Mouse (Mus musculus) B cell, adult (primary cell): Measurements from ENCODE around the gene Vmn2r50. TPM values are rescaled to one million over a fixed set of nuclear protein-coding genes. Genes with fewer than 3 reads are reported as not detected.

Source experiments
- total RNA-seq: library from RNA; stranded (reverse); gene quantifications from 4 replicates; pipeline ENCODE4 v1.2.4, GENCODE M21; 2023; ENCODE audit not compliant: inconsistent age

The Vmn2r50 gene
- not detected in 4 replicates for total RNA-seq

GRCm38 (mm10) chr7:10053196-10053595 is at the start of gene Vmn2r50:
Gene Vmn2r50, minus strand, starts transcription at chr7:10053296.

GRCm38 (mm10) chr7:9992157-9992556 is 60.9 kb downstream of the Vmn2r50 start, which contains the start of gene Vmn2r49:
Gene Vmn2r49, minus strand, starts transcription at chr7:9992257.

Other genes with a start within 250 kb of the Vmn2r50 start
- not detected in 4 replicates for gene Vmn2r47, start 212.0 kb downstream of the Vmn2r50 start, total RNA-seq
- gene Vmn2r48, start 99.7 kb downstream of the Vmn2r50 start, total RNA-seq = not detected in 4 replicates
- gene Vmn2r49, start 61.0 kb downstream of the Vmn2r50 start, total RNA-seq = not detected in 4 replicates
- not detected in 4 replicates for gene Vmn2r51, start 52.4 kb upstream of the Vmn2r50 start, total RNA-seq
- gene Vmn2r52, start 123.3 kb upstream of the Vmn2r50 start, total RNA-seq = 0.06 to 0.16 TPM (median 0.09 TPM) in 3 of 4 replicates, not detected in the other
- gene Vmn1r66, start 224.7 kb upstream of the Vmn2r50 start, total RNA-seq = not detected in 4 replicates